Mouse (Mus musculus): ENCODE results near the gene Rdh1. TPM values are rescaled to one million over a fixed set of nuclear protein-coding genes. Genes with fewer than 3 reads are reported as not detected.

Gene Rdh1
- polyA plus RNA-seq, 1 experiment from 2014 or later: not detected

- Histone ChIP-seq H3K27me3 (replicated peaks) (peaks cover 4% of the 10 kb centered on the region; the same call in 1 of the 2 replicates), H3K4me3 (no peak overlapping the region), H3K9me3 (no peaks in the 10 kb centered on the region), H3K36me3 (peaks cover 2% of the 10 kb centered on the region), H3K4me1 (peaks cover 26% of the 10 kb centered on the region), H3K9ac (no peak overlapping the region), H3K27ac (replicated peaks) (no peak overlapping the region), H3K4me2 (no peak overlapping the region)
- ATAC-seq (ENCODE audit: extremely low read depth, insufficient number of reproducible peaks, low FRiP score, low TSS enrichment): no peak
- WGBS: 74% methylated on average over 2 of the region's 2 CpGs
Measured at GRCm38 (mm10) chr10:127736266-127736665, 23.3 kb upstream of the Rdh1 start.

GRCm38 (mm10) chr10:127736916-127737315, 22.6 kb upstream of the Rdh1 start:
- 0 out of 2 replicates have a peak, but pooled peaks cover 4% of the 10 kb centered on the region for H3K27me3 ChIP-seq (replicated peaks)
- H3K4me1 ChIP-seq: peaks cover 27% of the 10 kb centered on the region
- H3K9me3 ChIP-seq: no peaks in the 10 kb centered on the region
- H3K4me3 ChIP-seq: no peak overlapping the region
- H3K4me2 ChIP-seq: no peak overlapping the region
- 43% methylated on average over 4 of the region's 4 CpGs for WGBS
- no peak overlapping the region for H3K9ac ChIP-seq
- peaks cover 8% of the 10 kb centered on the region for H3K36me3 ChIP-seq
- ATAC-seq (ENCODE audit: extremely low read depth, insufficient number of reproducible peaks, low FRiP score, low TSS enrichment): no peak
- no peak overlapping the region for H3K27ac ChIP-seq (replicated peaks)

GRCm38 (mm10) chr10:127737552-127737951, 22.0 kb upstream of the Rdh1 start:
- Histone ChIP-seq H3K4me2 (no peak overlapping the region), H3K4me1 (peaks cover 27% of the 10 kb centered on the region), H3K36me3 (peaks cover 15% of the 10 kb centered on the region), H3K4me3 (no peak overlapping the region), H3K27ac (replicated peaks) (no peak overlapping the region), H3K27me3 (replicated peaks) (0 out of 2 replicates have a peak, but pooled peaks cover 4% of the 10 kb centered on the region), H3K9me3 (no peaks in the 10 kb centered on the region), H3K9ac (no peak overlapping the region)
- WGBS: 19% methylated on average over 2 of the region's 2 CpGs
- ATAC-seq (ENCODE audit: extremely low read depth, insufficient number of reproducible peaks, low FRiP score, low TSS enrichment): no peak

- peak overlapping the region; percentile 89 for H3K4me2 ChIP-seq
- 38% methylated on average over 13 of the region's 13 CpGs for WGBS
- no peak for ATAC-seq (ENCODE audit: extremely low read depth, insufficient number of reproducible peaks, low FRiP score, low TSS enrichment)
- H3K4me3 ChIP-seq: peak overlapping the region; percentile 94
- peaks cover 22% of the 10 kb centered on the region for H3K36me3 ChIP-seq
- H3K27me3 ChIP-seq (replicated peaks): 0 out of 2 replicates have a peak, but pooled peaks cover 4% of the 10 kb centered on the region
- H3K4me1 ChIP-seq: peaks cover 27% of the 10 kb centered on the region
- H3K9me3 ChIP-seq: no peaks in the 10 kb centered on the region
- 0 out of 2 replicates have a peak overlapping the region, but pooled peaks have one; percentile 62 for H3K27ac ChIP-seq (replicated peaks)
- peak overlapping the region; percentile 99; the same call in 1 of the 2 replicates for H3K9ac ChIP-seq
Measured at GRCm38 (mm10) chr10:127738151-127738882, 21.2 kb upstream of the Rdh1 start.

- Histone ChIP-seq H3K36me3 (peaks cover 31% of the 10 kb centered on the region), H3K4me3 (peak within 1 kb of the TSS; percentile 94), H3K9me3 (no peaks in the 10 kb centered on the region), H3K27ac (replicated peaks) (peak within 1 kb of the TSS; percentile 80), H3K4me1 (peaks cover 23% of the 10 kb centered on the region), H3K27me3 (replicated peaks) (0 out of 2 replicates have a peak, but pooled peaks cover 4% of the 10 kb centered on the region), H3K4me2 (peak within 1 kb of the TSS; percentile 89), H3K9ac (peak within 1 kb of the TSS; percentile 99)
- ATAC-seq (ENCODE audit: extremely low read depth, insufficient number of reproducible peaks, low FRiP score, low TSS enrichment): peak; percentile 83
- WGBS: 1% methylated on average over 30 of the region's 61 CpGs
Measured at GRCm38 (mm10) chr10:127739083-127739660, 20.3 kb upstream of the Rdh1 start, which contains the start of gene Zbtb39. Gene Zbtb39 (plus strand): TSS chr10:127739538.

GRCm38 (mm10) chr10:127739661-127740161, 19.8 kb upstream of the Rdh1 start:
- peak overlapping the region; percentile 89 for H3K4me2 ChIP-seq
- peak; percentile 34; the same call in 1 of the 2 replicates for ATAC-seq (ENCODE audit: extremely low read depth, insufficient number of reproducible peaks, low FRiP score, low TSS enrichment)
- H3K4me1 ChIP-seq: peaks cover 23% of the 10 kb centered on the region
- peak overlapping the region; percentile 99 for H3K9ac ChIP-seq
- H3K4me3 ChIP-seq: peak overlapping the region; percentile 94
- H3K27ac ChIP-seq (replicated peaks): peak overlapping the region; percentile 80
- WGBS: under 1% methylated on average over 42 of the region's 55 CpGs
- H3K27me3 ChIP-seq (replicated peaks): 0 out of 2 replicates have a peak, but pooled peaks cover 4% of the 10 kb centered on the region
- H3K36me3 ChIP-seq: peaks cover 36% of the 10 kb centered on the region
- no peaks in the 10 kb centered on the region for H3K9me3 ChIP-seq

GRCm38 (mm10) chr10:127744661-127745060, 14.9 kb upstream of the Rdh1 start:
- Histone ChIP-seq H3K27me3 (replicated peaks) (no peaks in the 10 kb centered on the region), H3K27ac (replicated peaks) (no peak overlapping the region), H3K4me3 (no peak overlapping the region), H3K36me3 (peaks cover 75% of the 10 kb centered on the region), H3K4me1 (peaks cover 34% of the 10 kb centered on the region), H3K9ac (no peak overlapping the region), H3K4me2 (no peak overlapping the region), H3K9me3 (no peaks in the 10 kb centered on the region)
- no peak for ATAC-seq (ENCODE audit: extremely low read depth, insufficient number of reproducible peaks, low FRiP score, low TSS enrichment)
- 65% methylated on average over 5 of the region's 5 CpGs for WGBS

- H3K36me3 ChIP-seq: peaks cover 75% of the 10 kb centered on the region
- no peaks in the 10 kb centered on the region for H3K9me3 ChIP-seq
- H3K27me3 ChIP-seq (replicated peaks): no peaks in the 10 kb centered on the region
- no peak overlapping the region for H3K4me2 ChIP-seq
- 77% methylated on average over 5 of the region's 5 CpGs for WGBS
- no peak overlapping the region for H3K9ac ChIP-seq
- H3K4me3 ChIP-seq: no peak overlapping the region
- no peak for ATAC-seq (ENCODE audit: extremely low read depth, insufficient number of reproducible peaks, low FRiP score, low TSS enrichment)
- peaks cover 25% of the 10 kb centered on the region for H3K4me1 ChIP-seq
- H3K27ac ChIP-seq (replicated peaks): no peak overlapping the region
Measured at GRCm38 (mm10) chr10:127745886-127746285, 13.6 kb upstream of the Rdh1 start.

GRCm38 (mm10) chr10:127747254-127747653, 12.3 kb upstream of the Rdh1 start:
- no peaks in the 10 kb centered on the region for H3K9me3 ChIP-seq
- H3K4me2 ChIP-seq: peak overlapping the region; percentile 66
- peak overlapping the region; percentile 69 for H3K27ac ChIP-seq (replicated peaks)
- peaks cover 63% of the 10 kb centered on the region for H3K36me3 ChIP-seq
- H3K4me1 ChIP-seq: peaks cover 20% of the 10 kb centered on the region
- ATAC-seq (ENCODE audit: extremely low read depth, insufficient number of reproducible peaks, low FRiP score, low TSS enrichment): no peak
- H3K4me3 ChIP-seq: peak overlapping the region; percentile 52
- WGBS: 76% methylated on average over 8 of the region's 8 CpGs
- no peaks in the 10 kb centered on the region for H3K27me3 ChIP-seq (replicated peaks)
- H3K9ac ChIP-seq: peak overlapping the region; percentile 2; the same call in 1 of the 2 replicates

- H3K27me3 ChIP-seq (replicated peaks): no peaks in the 10 kb centered on the region
- H3K27ac ChIP-seq (replicated peaks): peak overlapping the region; percentile 69
- H3K4me3 ChIP-seq: peak overlapping the region; percentile 52
- peaks cover 20% of the 10 kb centered on the region for H3K4me1 ChIP-seq
- no peak for ATAC-seq (ENCODE audit: extremely low read depth, insufficient number of reproducible peaks, low FRiP score, low TSS enrichment)
- H3K9ac ChIP-seq: peak overlapping the region; percentile 76
- peaks cover 46% of the 10 kb centered on the region for H3K36me3 ChIP-seq
- H3K9me3 ChIP-seq: no peaks in the 10 kb centered on the region
- 6% methylated on average over 8 of the region's 8 CpGs for WGBS
- H3K4me2 ChIP-seq: peak overlapping the region; percentile 66
Measured at GRCm38 (mm10) chr10:127748847-127749612, 10.5 kb upstream of the Rdh1 start.
